Mouse (Mus musculus) forebrain, postnatal 0 days (tissue): ENCODE data around the gene Tbc1d19. TPM values are rescaled to one million over a fixed set of nuclear protein-coding genes. Genes with fewer than 3 reads are reported as not detected.

Experiments
- ATAC-seq: fragments of 200-750 bp; cut with Nextera tagmentation; 2 replicates; pipeline ENCODE4 v1.8.0; 2017; ENCODE audit warnings: mild to moderate bottlenecking, moderate library complexity
- DNase-seq: peaks from one replicate; pipeline ENCODE4 v3.0.0-alpha.2; 2015
- H3K27ac ChIP-seq: fragments of 300-500 bp; sonication (generic); 2 replicates; pipeline ENCODE4 v1.5.1; 2014; ENCODE audit warnings: low read depth, mild to moderate bottlenecking, antibody characterized with exemption, low read length, moderate library complexity, mixed read lengths
- H3K27me3 ChIP-seq: fragments of 300-500 bp; sonication (generic); 2 replicates; pipeline ENCODE4 v1.6.1; 2014; ENCODE audit warnings: mild to moderate bottlenecking, low read length, mixed read lengths; ENCODE audit not compliant: insufficient read depth
- H3K36me3 ChIP-seq: fragments of 300-500 bp; sonication (generic); 2 replicates; pipeline ENCODE4 v1.6.1; 2014; ENCODE audit warnings: mild to moderate bottlenecking, moderate library complexity; ENCODE audit not compliant: insufficient read depth
- H3K4me1 ChIP-seq: fragments of 300-500 bp; sonication (generic); 2 replicates; pipeline ENCODE4 v1.6.1; 2014; ENCODE audit warnings: antibody characterized with exemption; ENCODE audit not compliant: insufficient read depth
- H3K4me2 ChIP-seq: fragments of 300-500 bp; sonication (generic); 2 replicates; pipeline ENCODE4 v1.6.1; 2014; ENCODE audit warnings: low read depth, mild to moderate bottlenecking, moderate library complexity
- H3K4me3 ChIP-seq: fragments of 300-500 bp; sonication (generic); 2 replicates; pipeline ENCODE4 v1.5.1; 2014; ENCODE audit warnings: low read depth, low read length, mixed read lengths
- H3K9ac ChIP-seq: fragments of 300-500 bp; sonication (generic); 2 replicates; pipeline ENCODE4 v1.6.1; 2014; ENCODE audit warnings: mild to moderate bottlenecking
- H3K9me3 ChIP-seq: fragments of 300-500 bp; sonication (generic); 2 replicates; pipeline ENCODE4 v1.6.1; 2016; ENCODE audit warnings: low read length
- CTCF ChIP-seq: sonication (generic); IDR thresholded peaks from 2 replicates; pipeline ENCODE4 v1.5.1; 2016; ENCODE audit warnings: antibody characterized with exemption, control low read depth, low read depth
- WGBS: fragments of 180-500 bp; shearing (Covaris S2); extraction: QIAGEN DNeasy Blood & Tissue Kit; methylation state at CpG from one replicate; pipeline ENCODE4 v1.1.7; 2014; 5-methylcytosine and 5-hydroxymethylcytosine counted together
- polyA plus RNA-seq: library from polyadenylated mRNA; unstranded; fragments of >200 nt; fragmentation: Nextera tagmentation; extraction: Ambion mirVana; gene quantifications from 2 replicates; pipeline ENCODE4 v1.2.1, GENCODE M21; 2015
- total RNA-seq: library from RNA; depleted of rRNA; stranded (reverse); fragments of >200 nt; gene quantifications from 2 replicates; pipeline ENCODE4 v1.2.3, GENCODE M21; 2014

The Tbc1d19 gene
- total and polyA plus RNA-seq, 2 experiments from 2014 or later: 44.1 to 58.8 TPM

GRCm38 (mm10) chr5:53825886-53826285, 16.5 kb downstream of the Tbc1d19 start:
- no peak for TF ChIP-seq CTCF

GRCm38 (mm10) chr5:53834489-53834888, 25.1 kb downstream of the Tbc1d19 start:
- 78% methylated on average over 4 of the region's 4 CpGs for WGBS
- Histone ChIP-seq H3K4me3 (no peak overlapping the region), H3K27ac (no peak overlapping the region), H3K9ac (no peak overlapping the region), H3K9me3 (no peaks in the 10 kb centered on the region), H3K4me2 (no peak overlapping the region), H3K36me3 (peaks cover 26% of the 10 kb centered on the region), H3K27me3 (no peaks in the 10 kb centered on the region), H3K4me1 (no peaks in the 10 kb centered on the region)
- no peak for TF ChIP-seq CTCF
- no peak for ATAC-seq
- DNase-seq: no peak

More at GRCm38 (mm10) chr5:53825886-53826285, 16.5 kb downstream of the Tbc1d19 start:
- 83% methylated on average over 7 of the region's 7 CpGs for WGBS
- no peaks in the 10 kb centered on the region for H3K4me1 ChIP-seq
- ATAC-seq (no peak), DNase-seq (no peak)
- no peak overlapping the region for H3K4me3 ChIP-seq
- no peak overlapping the region for H3K27ac ChIP-seq
- no peak overlapping the region for H3K9ac ChIP-seq
- no peaks in the 10 kb centered on the region for H3K9me3 ChIP-seq
- H3K36me3 ChIP-seq: no peaks in the 10 kb centered on the region
- H3K27me3 ChIP-seq: no peaks in the 10 kb centered on the region
- H3K4me2 ChIP-seq: no peak overlapping the region

GRCm38 (mm10) chr5:53841256-53841655, 31.9 kb downstream of the Tbc1d19 start:
- Histone ChIP-seq H3K4me3 (no peak overlapping the region), H3K36me3 (peaks cover 16% of the 10 kb centered on the region), H3K4me2 (no peak overlapping the region), H3K27me3 (no peaks in the 10 kb centered on the region), H3K9me3 (no peaks in the 10 kb centered on the region), H3K9ac (no peak overlapping the region), H3K27ac (no peak overlapping the region), H3K4me1 (no peaks in the 10 kb centered on the region)
- 92% methylated on average over 5 of the region's 5 CpGs for whole genome bisulfite sequencing
- no peak for DNase-seq
- no peak for TF ChIP-seq CTCF
- no peak for ATAC-seq

- H3K27ac ChIP-seq: 0 out of 2 replicates have a peak overlapping the region, but pooled peaks have one; percentile 47
- no peaks in the 10 kb centered on the region for H3K4me1 ChIP-seq
- no peaks in the 10 kb centered on the region for H3K9me3 ChIP-seq
- no peak for TF ChIP-seq CTCF
- WGBS: 59% methylated on average over 2 of the region's 2 CpGs
- no peak overlapping the region for H3K4me3 ChIP-seq
- ATAC-seq (peak; percentile 73; the same call in 1 of the 2 replicates), DNase-seq (peak; percentile 8)
- H3K4me2 ChIP-seq: no peak overlapping the region
- no peaks in the 10 kb centered on the region for H3K27me3 ChIP-seq
- H3K36me3 ChIP-seq: peaks cover 9% of the 10 kb centered on the region
- H3K9ac ChIP-seq: no peak overlapping the region
Observed at GRCm38 (mm10) chr5:53848294-53848942, 39.0 kb downstream of the Tbc1d19 start.

- no peak overlapping the region for H3K4me3 ChIP-seq
- no peaks in the 10 kb centered on the region for H3K9me3 ChIP-seq
- no peak overlapping the region for H3K9ac ChIP-seq
- H3K27me3 ChIP-seq: no peaks in the 10 kb centered on the region
- H3K4me2 ChIP-seq: no peak overlapping the region
- peaks cover 22% of the 10 kb centered on the region for H3K36me3 ChIP-seq
- ATAC-seq (no peak), DNase-seq (no peak)
- 74% methylated on average over 5 of the region's 5 CpGs for WGBS
- TF ChIP-seq CTCF: no peak
- H3K4me1 ChIP-seq: no peaks in the 10 kb centered on the region
- no peak overlapping the region for H3K27ac ChIP-seq
Observed at GRCm38 (mm10) chr5:53852574-53852973, 43.2 kb downstream of the Tbc1d19 start.

- H3K9ac ChIP-seq: no peak overlapping the region
- DNase-seq: no peak
- no peaks in the 10 kb centered on the region for H3K9me3 ChIP-seq
- H3K36me3 ChIP-seq: peaks cover 30% of the 10 kb centered on the region
- H3K27me3 ChIP-seq: no peaks in the 10 kb centered on the region
- no peak for ATAC-seq
- no peak overlapping the region for H3K4me3 ChIP-seq
- no peak overlapping the region for H3K27ac ChIP-seq
- H3K4me1 ChIP-seq: no peaks in the 10 kb centered on the region
- WGBS: 51% methylated on average over 6 of the region's 6 CpGs
- TF ChIP-seq CTCF: no peak
- H3K4me2 ChIP-seq: no peak overlapping the region
Observed at GRCm38 (mm10) chr5:53854561-53854960, 45.2 kb downstream of the Tbc1d19 start.

- Histone ChIP-seq H3K4me3 (no peak overlapping the region), H3K27me3 (no peaks in the 10 kb centered on the region), H3K4me1 (no peaks in the 10 kb centered on the region), H3K4me2 (no peak overlapping the region), H3K36me3 (peaks cover 27% of the 10 kb centered on the region), H3K27ac (no peak overlapping the region), H3K9me3 (no peaks in the 10 kb centered on the region), H3K9ac (no peak overlapping the region)
- ATAC-seq (no peak), DNase-seq (no peak)
- WGBS: 93% methylated on average over 6 of the region's 6 CpGs
- TF ChIP-seq CTCF: no peak
Observed at GRCm38 (mm10) chr5:53856011-53856410, 46.6 kb downstream of the Tbc1d19 start.
